Mouse (Mus musculus) lung, adult 2 months (tissue): Measurements from ENCODE around the gene Dscam.

Experiments
- CTCF ChIP-seq: fragments of 200-500 bp; IDR thresholded peaks from 2 replicates; pipeline ENCODE4 v1.5.1; 2011; ENCODE audit warnings: mild to moderate bottlenecking, low read length, control low read depth; ENCODE audit not compliant: insufficient read depth
- POLR2A ChIP-seq: fragments of 200-500 bp; IDR thresholded peaks from 2 replicates; pipeline ENCODE4 v1.6.1; 2011; ENCODE audit warnings: low read depth, mild to moderate bottlenecking, control low read depth, low read length, borderline replicate concordance; ENCODE audit errors: extremely low read depth

GRCm38 (mm10) chr16:96661073-96661472, 509.5 kb downstream of the Dscam start:
- TF ChIP-seq CTCF: no peak
- TF ChIP-seq POLR2A: no peak
